8 mouse cellular contexts compared by ENCODE assay signal in genomic region chr2:152406126-152406525, GRCm38 (mm10). TPM values are rescaled to one million over a fixed set of nuclear protein-coding genes. Genes with fewer than 3 reads are reported as not detected.
DNase-seq lines count a peak whose midpoint lies in the region; ATAC-seq and TF ChIP-seq lines count a peak whose summit lies in the region.

No protein-coding gene starts in this region.

- TF ChIP-seq CTCF in kidney, postnatal 0 days (IDR thresholded peaks at IDR 0.05; ENCODE audit: low read depth): no peak; the same call in 1 of the 2 replicates
- TF ChIP-seq CTCF in liver, adult 2 months (IDR thresholded peaks at IDR 0.05; ENCODE audit: low read depth, low read length): no peak

- no peaks in the 10 kb centered on the region for H3K79me2 ChIP-seq in liver, adult 2 months (ENCODE audit: control insufficient read depth, insufficient read depth, low read length)

- ATAC-seq in heart, embryonic 12.5 days (ENCODE audit: insufficient number of reproducible peaks, low FRiP score): peak; percentile 98
- ATAC-seq in kidney, postnatal 0 days (replicated peaks; ENCODE audit: low FRiP score, low read depth): peak; percentile 96

- H3K9ac ChIP-seq in heart, embryonic 12.5 days: peak overlapping the region; percentile 57
- peak overlapping the region; percentile 36; the same call in 1 of the 2 replicates for H3K9ac ChIP-seq in kidney, postnatal 0 days (ENCODE audit: low read depth, low read length)
- no peak overlapping the region for H3K9ac ChIP-seq in liver, adult 2 months (ENCODE audit: low read depth, low read length)

- peak overlapping the region; percentile 76 for H3K4me2 ChIP-seq in heart, embryonic 12.5 days
- H3K4me2 ChIP-seq in kidney, postnatal 0 days (ENCODE audit: low read length): peak overlapping the region; percentile 62

- H3K36me3 ChIP-seq in erythroblast, embryonic 14.5 days (ENCODE audit: control insufficient read depth): peaks cover 7% of the 10 kb centered on the region
- no peaks in the 10 kb centered on the region for H3K36me3 ChIP-seq in heart, embryonic 12.5 days
- H3K36me3 ChIP-seq in kidney, postnatal 0 days (ENCODE audit: insufficient read depth, low read length): no peaks in the 10 kb centered on the region
- H3K36me3 ChIP-seq in liver, adult 2 months (ENCODE audit: control insufficient read depth, insufficient read depth, low read length): no peaks in the 10 kb centered on the region
- H3K36me3 ChIP-seq in splenic B cell, adult 2 months (ENCODE audit: control insufficient read depth, insufficient read depth, low read length, poor library complexity, severe bottlenecking): no peaks in the 10 kb centered on the region

- H3K4me1 ChIP-seq in erythroblast, embryonic 14.5 days (ENCODE audit: control insufficient read depth): peaks cover 58% of the 10 kb centered on the region
- H3K4me1 ChIP-seq in heart, embryonic 12.5 days (replicated peaks): peaks cover 29% of the 10 kb centered on the region
- peaks cover 20% of the 10 kb centered on the region for H3K4me1 ChIP-seq in kidney, postnatal 0 days (replicated peaks; ENCODE audit: insufficient read depth, low read length)
- peaks cover 3% of the 10 kb centered on the region; the same call in 1 of the 2 replicates for H3K4me1 ChIP-seq in liver, adult 2 months (ENCODE audit: control insufficient read depth, insufficient read depth, low read length)

- under 1% methylated on average over 19 of the region's 19 CpGs for WGBS in heart, embryonic 12.5 days
- under 1% methylated on average over 19 of the region's 19 CpGs for WGBS in kidney, postnatal 0 days
- under 1% methylated on average over 19 of the region's 19 CpGs for WGBS in liver, adult 2 months

- no peak for TF ChIP-seq POLR2A in liver, adult 2 months (IDR thresholded peaks at IDR 0.05; ENCODE audit: extremely low read depth, insufficient read depth, low read length)

- 0 out of 2 replicates have a peak overlapping the region, but pooled peaks have one; percentile 55 for H3K27ac ChIP-seq in heart, embryonic 12.5 days (ENCODE audit: poor library complexity, severe bottlenecking)
- peak overlapping the region; percentile 74 for H3K27ac ChIP-seq in kidney, postnatal 0 days
- no peak overlapping the region for H3K27ac ChIP-seq in liver, adult 2 months (replicated peaks; ENCODE audit: insufficient read depth, low read depth, low read length)

- peak; percentile 81 for DNase-seq in CD4-positive helper T cell, adult 2 months (ENCODE audit: low read depth, low spot score)
- DNase-seq in brain, embryonic 18.5 days (ENCODE audit: low read depth, low spot score): peak; percentile 86
- peak; percentile 98 for DNase-seq in kidney, postnatal 0 days (ENCODE audit: low spot score)
- DNase-seq in liver, adult 2 months (ENCODE audit: extremely low read depth, low read depth, low spot score): peak; percentile 71
- DNase-seq in naive thymus-derived CD4-positive, alpha-beta T cell, adult 2 months (ENCODE audit: low read depth): peak; percentile 75
- DNase-seq in splenic B cell, adult 2 months (ENCODE audit: low read depth, low spot score): peak; percentile 88

- H3K4me3 ChIP-seq in erythroblast, embryonic 14.5 days (replicated peaks): peak overlapping the region; percentile 64
- peak overlapping the region; percentile 40 for H3K4me3 ChIP-seq in heart, embryonic 12.5 days
- peak overlapping the region; percentile 19 for H3K4me3 ChIP-seq in kidney, postnatal 0 days (replicated peaks; ENCODE audit: low read depth, low read length)
- 0 out of 2 replicates have a peak overlapping the region, but pooled peaks have one; percentile 3 for H3K4me3 ChIP-seq in liver, adult 2 months (ENCODE audit: insufficient read depth, low read depth, low read length)

- no peaks in the 10 kb centered on the region for H3K9me3 ChIP-seq in erythroblast, embryonic 14.5 days (ENCODE audit: control insufficient read depth, low read length)
- H3K9me3 ChIP-seq in heart, embryonic 12.5 days (replicated peaks): no peaks in the 10 kb centered on the region
- H3K9me3 ChIP-seq in kidney, postnatal 0 days (replicated peaks; ENCODE audit: low read length): no peaks in the 10 kb centered on the region

- no peaks in the 10 kb centered on the region for H3K27me3 ChIP-seq in erythroblast, embryonic 14.5 days (ENCODE audit: control insufficient read depth)
- H3K27me3 ChIP-seq in heart, embryonic 12.5 days (replicated peaks): no peaks in the 10 kb centered on the region
- H3K27me3 ChIP-seq in kidney, postnatal 0 days (ENCODE audit: insufficient read depth, low read length): no peaks in the 10 kb centered on the region
- H3K27me3 ChIP-seq in liver, adult 2 months (ENCODE audit: control insufficient read depth, insufficient read depth, low read length): no peaks in the 10 kb centered on the region
- H3K27me3 ChIP-seq in splenic B cell, adult 2 months (ENCODE audit: control insufficient read depth, insufficient read depth, low read length, poor library complexity, severe bottlenecking): no peaks in the 10 kb centered on the region

RNA-seq across cellular contexts. Expression of gene Sox12, which starts 8.3 kb away (rescaled TPM):
- 1.4 and 2.3 TPM in 2 replicates for polyA plus RNA-seq in erythroblast, embryonic 14.5 days (2012)
- 11.5 TPM in 2 replicates for polyA plus RNA-seq in heart, embryonic 12.5 days (2016; fragmentation: Nextera tagmentation; extraction: Ambion mirVana)
- 8.2 and 9.2 TPM in 2 replicates for polyA plus RNA-seq in kidney, postnatal 0 days (2015; fragmentation: Nextera tagmentation; extraction: Ambion mirVana)
- 0.18 and 0.40 TPM in 2 replicates for total RNA-seq in liver, adult 2 months (2014; rRNA removed)
- 1.7 and 1.9 TPM in 2 replicates for polyA plus RNA-seq in liver, adult 2 months (2012; rRNA removed)

RNA-seq across cellular contexts. Expression of gene Zcchc3, which starts 8.7 kb away (rescaled TPM):
- 0.90 and 1.0 TPM in 2 replicates for polyA plus RNA-seq in erythroblast, embryonic 14.5 days (2012)
- 61.4 and 64.9 TPM in 2 replicates for polyA plus RNA-seq in heart, embryonic 12.5 days (2016; fragmentation: Nextera tagmentation; extraction: Ambion mirVana)
- polyA plus RNA-seq in kidney, postnatal 0 days (2015; fragmentation: Nextera tagmentation; extraction: Ambion mirVana): 28.3 and 31.0 TPM in 2 replicates
- 0.37 and 0.47 TPM in 2 replicates for total RNA-seq in liver, adult 2 months (2014; rRNA removed)
- polyA plus RNA-seq in liver, adult 2 months (2012; rRNA removed): 0.40 and 0.44 TPM in 2 replicates

RNA-seq across cellular contexts. Expression of gene 6820408C15Rik, which starts 9.3 kb away (rescaled TPM):
- polyA plus RNA-seq in erythroblast, embryonic 14.5 days (2012): not detected in 2 replicates
- 1.7 and 2.1 TPM in 2 replicates for polyA plus RNA-seq in heart, embryonic 12.5 days (2016; fragmentation: Nextera tagmentation; extraction: Ambion mirVana)
- 0.76 and 0.92 TPM in 2 replicates for polyA plus RNA-seq in kidney, postnatal 0 days (2015; fragmentation: Nextera tagmentation; extraction: Ambion mirVana)
- not detected in 2 replicates for total RNA-seq in liver, adult 2 months (2014; rRNA removed)
- polyA plus RNA-seq in liver, adult 2 months (2012; rRNA removed): not detected in 2 replicates

RNA-seq across cellular contexts. Expression of gene Nrsn2, which starts 29.7 kb away (rescaled TPM):
- polyA plus RNA-seq in erythroblast, embryonic 14.5 days (2012): not detected in 2 replicates
- polyA plus RNA-seq in heart, embryonic 12.5 days (2016; fragmentation: Nextera tagmentation; extraction: Ambion mirVana): 3.4 and 3.8 TPM in 2 replicates
- 0.60 and 0.68 TPM in 2 replicates for polyA plus RNA-seq in kidney, postnatal 0 days (2015; fragmentation: Nextera tagmentation; extraction: Ambion mirVana)
- total RNA-seq in liver, adult 2 months (2014; rRNA removed): not detected in 2 replicates
- polyA plus RNA-seq in liver, adult 2 months (2012; rRNA removed): not detected in 2 replicates

RNA-seq across cellular contexts. Expression of gene Defb23, which starts 58.3 kb away (rescaled TPM):
- not detected in 2 replicates for polyA plus RNA-seq in erythroblast, embryonic 14.5 days (2012)
- polyA plus RNA-seq in heart, embryonic 12.5 days (2016; fragmentation: Nextera tagmentation; extraction: Ambion mirVana): not detected in 2 replicates
- polyA plus RNA-seq in kidney, postnatal 0 days (2015; fragmentation: Nextera tagmentation; extraction: Ambion mirVana): not detected in 2 replicates
- not detected in 2 replicates for total RNA-seq in liver, adult 2 months (2014; rRNA removed)
- polyA plus RNA-seq in liver, adult 2 months (2012; rRNA removed): not detected in 2 replicates

Comparison
In these comparisons a context has a peak if more than half of its experiments do, and no peak if none do; other contexts are left out.
1. H3K4me3 ChIP-seq: peak in every context shown above with its lines; median percentile 64 in erythroblast, embryonic 14.5 days; 40 in heart, embryonic 12.5 days; 19 in kidney, postnatal 0 days; 3 in liver, adult 2 months.
2. RNA of gene Zcchc3, which starts 8.7 kb away (polyA plus RNA-seq): 61.4 to 64.9 TPM in heart, embryonic 12.5 days and 28.3 to 31.0 TPM in kidney, postnatal 0 days; 0.90 to 1.0 TPM in erythroblast, embryonic 14.5 days and 0.40 to 0.44 TPM in liver, adult 2 months; every median in the first group is over 10 times any median in the second.
3. Peak in every context shown above with its lines, with median percentiles within 50 percentile points of each other: DNase-seq.